Mouse (Mus musculus) cerebellum, adult 2 months (tissue): ENCODE measurements at regions not wholly inside any gene's neighbourhood (a gene's known extent, or its start where the extent isn't known, plus 50 kb on each side); places are given as distances from the start of the nearest gene placed in this dataset.

Experiments used
- CTCF ChIP-seq: fragments of 200-500 bp; IDR thresholded peaks from 2 replicates; pipeline ENCODE4 v1.5.1; 2011; ENCODE audit warnings: low read depth, mild to moderate bottlenecking, control low read depth, low read length, moderate library complexity, borderline replicate concordance; ENCODE audit not compliant: insufficient read depth
- POLR2A ChIP-seq: fragments of 200-500 bp; IDR thresholded peaks from 2 replicates; pipeline ENCODE4 v1.6.1; 2011; ENCODE audit warnings: low read length, control low read depth, borderline replicate concordance; ENCODE audit not compliant: insufficient read depth

- TF ChIP-seq CTCF = no peak
- TF ChIP-seq POLR2A = no peak
These were observed 138.0 kb upstream of the Pbx1 start for GRCm38 (mm10) chr1:168569930-168570515.
